Mouse (Mus musculus) forebrain, postnatal 0 days (tissue): ENCODE results near the gene Vamp9. TPM values are rescaled to one million over a fixed set of nuclear protein-coding genes. Genes with fewer than 3 reads are reported as not detected.

ENCODE experiments used
- ATAC-seq: fragments of 200-750 bp; cut with Nextera tagmentation; 2 replicates; pipeline ENCODE4 v1.8.0; 2017; ENCODE audit warnings: mild to moderate bottlenecking, moderate library complexity
- DNase-seq: peaks from one replicate; pipeline ENCODE4 v3.0.0-alpha.2; 2015
- H3K27ac ChIP-seq: fragments of 300-500 bp; sonication (generic); 2 replicates; pipeline ENCODE4 v1.5.1; 2014; ENCODE audit warnings: low read depth, mild to moderate bottlenecking, antibody characterized with exemption, low read length, moderate library complexity, mixed read lengths
- H3K27me3 ChIP-seq: fragments of 300-500 bp; sonication (generic); 2 replicates; pipeline ENCODE4 v1.6.1; 2014; ENCODE audit warnings: mild to moderate bottlenecking, low read length, mixed read lengths; ENCODE audit not compliant: insufficient read depth
- H3K36me3 ChIP-seq: fragments of 300-500 bp; sonication (generic); 2 replicates; pipeline ENCODE4 v1.6.1; 2014; ENCODE audit warnings: mild to moderate bottlenecking, moderate library complexity; ENCODE audit not compliant: insufficient read depth
- H3K4me1 ChIP-seq: fragments of 300-500 bp; sonication (generic); 2 replicates; pipeline ENCODE4 v1.6.1; 2014; ENCODE audit warnings: antibody characterized with exemption; ENCODE audit not compliant: insufficient read depth
- H3K4me2 ChIP-seq: fragments of 300-500 bp; sonication (generic); 2 replicates; pipeline ENCODE4 v1.6.1; 2014; ENCODE audit warnings: low read depth, mild to moderate bottlenecking, moderate library complexity
- H3K4me3 ChIP-seq: fragments of 300-500 bp; sonication (generic); 2 replicates; pipeline ENCODE4 v1.5.1; 2014; ENCODE audit warnings: low read depth, low read length, mixed read lengths
- H3K9ac ChIP-seq: fragments of 300-500 bp; sonication (generic); 2 replicates; pipeline ENCODE4 v1.6.1; 2014; ENCODE audit warnings: mild to moderate bottlenecking
- H3K9me3 ChIP-seq: fragments of 300-500 bp; sonication (generic); 2 replicates; pipeline ENCODE4 v1.6.1; 2016; ENCODE audit warnings: low read length
- CTCF ChIP-seq: sonication (generic); IDR thresholded peaks from 2 replicates; pipeline ENCODE4 v1.5.1; 2016; ENCODE audit warnings: antibody characterized with exemption, control low read depth, low read depth
- WGBS: fragments of 180-500 bp; shearing (Covaris S2); extraction: QIAGEN DNeasy Blood & Tissue Kit; methylation state at CpG from one replicate; pipeline ENCODE4 v1.1.7; 2014; 5-methylcytosine and 5-hydroxymethylcytosine counted together
- polyA plus RNA-seq: library from polyadenylated mRNA; unstranded; fragments of >200 nt; fragmentation: Nextera tagmentation; extraction: Ambion mirVana; gene quantifications from 2 replicates; pipeline ENCODE4 v1.2.1, GENCODE M21; 2015
- total RNA-seq: library from RNA; depleted of rRNA; stranded (reverse); fragments of >200 nt; gene quantifications from 2 replicates; pipeline ENCODE4 v1.2.3, GENCODE M21; 2014

Gene Vamp9
- total and polyA plus RNA-seq, 2 experiments from 2014 or later, result 0.52 to 0.73 TPM

- DNase-seq (no peak), ATAC-seq (no peak)
- Histone ChIP-seq H3K4me1 (peaks cover 24% of the 10 kb centered on the region), H3K4me2 (peak overlapping the region; percentile 80), H3K9me3 (no peaks in the 10 kb centered on the region), H3K27me3 (no peaks in the 10 kb centered on the region), H3K27ac (no peak overlapping the region), H3K4me3 (no peak overlapping the region; the same call in 1 of the 2 replicates), H3K9ac (no peak overlapping the region), H3K36me3 (no peaks in the 10 kb centered on the region)
- no peak for TF ChIP-seq CTCF
- 40% methylated on average over 4 of the region's 4 CpGs for WGBS
Measured at GRCm38 (mm10) chr5:99975061-99975460, 69.0 kb downstream of the Vamp9 start.

- Histone ChIP-seq H3K9ac (no peak overlapping the region), H3K27me3 (no peaks in the 10 kb centered on the region), H3K4me2 (peak overlapping the region; percentile 80), H3K4me1 (peaks cover 24% of the 10 kb centered on the region), H3K9me3 (no peaks in the 10 kb centered on the region), H3K27ac (no peak overlapping the region), H3K36me3 (no peaks in the 10 kb centered on the region), H3K4me3 (peak overlapping the region; percentile 90)
- ATAC-seq (no peak), DNase-seq (no peak)
- WGBS, result 74% methylated on average over 1 of the region's 1 CpGs
- TF ChIP-seq CTCF, result no peak
Measured at GRCm38 (mm10) chr5:99975776-99976175, 69.7 kb downstream of the Vamp9 start.

GRCm38 (mm10) chr5:99976334-99976955 lies 70.4 kb downstream of the Vamp9 start:
- peak overlapping the region; percentile 80 for H3K4me2 ChIP-seq
- H3K27me3 ChIP-seq, result no peaks in the 10 kb centered on the region
- no peak overlapping the region for H3K27ac ChIP-seq
- DNase-seq (no peak), ATAC-seq (no peak)
- H3K9me3 ChIP-seq, result no peaks in the 10 kb centered on the region
- H3K9ac ChIP-seq, result peak overlapping the region; percentile 83
- no peak for TF ChIP-seq CTCF
- peaks cover 24% of the 10 kb centered on the region for H3K4me1 ChIP-seq
- H3K4me3 ChIP-seq, result peak overlapping the region; percentile 90
- 3% methylated on average over 8 of the region's 8 CpGs for whole genome bisulfite sequencing
- H3K36me3 ChIP-seq, result no peaks in the 10 kb centered on the region

GRCm38 (mm10) chr5:99977516-99978301 lies 71.7 kb downstream of the Vamp9 start:
- WGBS, result 2% methylated on average over 47 of the region's 50 CpGs

GRCm38 (mm10) chr5:99978699-99979442 lies 72.8 kb downstream of the Vamp9 start, which contains the start of the genes Hnrnpd and 4930524J08Rik:
Gene Hnrnpd (minus strand): TSS chr5:99978938.
Gene 4930524J08Rik (plus strand): TSS chr5:99979061.
- no peak for TF ChIP-seq CTCF
- peak within 1 kb of the TSS; percentile 99 for H3K27ac ChIP-seq
- H3K9ac ChIP-seq, result peak within 1 kb of the TSS; percentile 83
- peak; percentile 98 for DNase-seq
- H3K4me3 ChIP-seq, result peak within 1 kb of the TSS; percentile 90
- H3K36me3 ChIP-seq, result no peaks in the 10 kb centered on the region
- under 1% methylated on average over 79 of the region's 97 CpGs for WGBS
- peak; percentile 98 for ATAC-seq
- H3K4me1 ChIP-seq, result peaks cover 18% of the 10 kb centered on the region
- no peaks in the 10 kb centered on the region for H3K9me3 ChIP-seq
- H3K4me2 ChIP-seq, result peak within 1 kb of the TSS; percentile 80
- no peaks in the 10 kb centered on the region for H3K27me3 ChIP-seq

More at GRCm38 (mm10) chr5:99977516-99978301, 71.7 kb downstream of the Vamp9 start:
- Histone ChIP-seq H3K27me3 (no peaks in the 10 kb centered on the region), H3K9ac (peak overlapping the region; percentile 83), H3K36me3 (no peaks in the 10 kb centered on the region), H3K4me1 (peaks cover 24% of the 10 kb centered on the region), H3K27ac (peak overlapping the region; percentile 99), H3K9me3 (no peaks in the 10 kb centered on the region), H3K4me3 (peak overlapping the region; percentile 90), H3K4me2 (peak overlapping the region; percentile 80)
- no peak for TF ChIP-seq CTCF
- ATAC-seq (peak; percentile 40), DNase-seq (peak; percentile 72)

- Histone ChIP-seq H3K4me3 (no peak overlapping the region), H3K36me3 (no peaks in the 10 kb centered on the region), H3K27ac (no peak overlapping the region), H3K9ac (no peak overlapping the region), H3K4me1 (no peaks in the 10 kb centered on the region), H3K27me3 (no peaks in the 10 kb centered on the region), H3K4me2 (no peak overlapping the region), H3K9me3 (no peaks in the 10 kb centered on the region)
- no peak for TF ChIP-seq CTCF
- no peak for DNase-seq
- no peak for ATAC-seq
- 93% methylated on average over 9 of the region's 9 CpGs for WGBS
Measured at GRCm38 (mm10) chr5:99983452-99984061, 77.5 kb downstream of the Vamp9 start.
